Mouse (Mus musculus) right cerebral cortex, adult 2 months (tissue): ENCODE measurements around the gene Tiam1.
A peak's percentile ranks its signal among the peaks of the same experiment; 100 is the strongest.
"Not testable (repeated sequence)": the region's sequence is repeated elsewhere in the genome, so short reads cannot be mapped to it uniquely, and the experiment has no call there.

Experiments used
- DNase-seq, 2 experiments: peaks; one replicate each; pipeline ENCODE4 v3.0.0; 2021 to 2022; ENCODE audit warnings: low spot score in 2 of 2

Tiam1 gene

DNA sequence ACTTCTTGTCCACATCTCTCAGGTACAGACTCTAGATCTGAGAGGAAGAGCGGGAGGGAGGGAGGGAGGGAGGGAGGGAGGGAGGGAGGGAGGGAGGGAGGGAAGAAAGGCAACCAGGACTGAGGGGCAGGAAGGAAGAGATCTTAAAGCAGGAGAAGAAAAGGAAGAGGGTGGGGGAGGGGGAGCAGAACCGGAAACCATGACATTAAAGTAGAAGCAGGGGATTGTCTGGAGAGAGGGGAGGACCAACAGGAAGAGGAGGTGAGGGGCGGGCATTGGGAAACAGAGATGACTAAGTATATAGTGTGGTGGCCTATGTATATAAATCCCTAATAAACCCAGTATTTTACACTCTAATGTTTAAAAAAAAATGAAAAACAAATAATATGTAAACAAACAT, 34.1 kb downstream of the Tiam1 start:
- no peak for DNase-seq

DNA sequence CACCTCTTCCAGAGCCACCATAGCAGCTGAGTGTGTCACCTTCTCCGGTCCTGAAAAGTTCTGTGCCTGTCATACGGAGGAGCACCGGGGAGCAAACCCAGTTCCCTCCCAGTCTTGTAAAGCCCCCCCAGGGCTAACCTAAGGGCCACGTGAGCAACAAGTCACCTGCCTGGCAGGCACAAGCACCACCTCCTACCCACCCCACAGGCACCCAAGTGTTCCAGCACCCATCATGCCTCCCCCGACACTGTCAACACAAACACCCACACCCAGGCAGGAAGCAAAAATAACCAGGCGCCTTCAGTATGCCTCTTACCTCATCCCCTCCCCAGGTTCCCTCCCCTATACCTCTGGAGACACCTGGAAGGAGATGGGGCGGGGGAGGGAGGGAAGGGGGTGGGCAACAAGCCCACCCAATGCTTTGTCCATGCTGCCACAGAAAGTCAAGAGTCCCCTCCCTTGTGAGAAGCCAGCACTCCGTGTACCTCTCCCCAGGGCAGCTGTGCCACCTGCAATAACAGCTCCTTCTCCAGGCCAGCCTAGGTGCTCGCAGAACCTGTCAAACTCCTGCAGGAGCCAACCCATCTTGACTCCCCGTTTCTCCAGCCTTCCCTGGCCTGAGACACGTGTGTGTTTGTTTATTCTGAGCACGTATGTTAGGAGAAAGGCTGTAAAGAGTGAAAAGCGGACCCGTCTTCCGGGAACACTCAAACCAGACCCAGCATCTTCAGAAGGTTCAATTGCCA, 38.7 kb downstream of the Tiam1 start:
- peak; percentile 71 to 75 for DNase-seq

DNA sequence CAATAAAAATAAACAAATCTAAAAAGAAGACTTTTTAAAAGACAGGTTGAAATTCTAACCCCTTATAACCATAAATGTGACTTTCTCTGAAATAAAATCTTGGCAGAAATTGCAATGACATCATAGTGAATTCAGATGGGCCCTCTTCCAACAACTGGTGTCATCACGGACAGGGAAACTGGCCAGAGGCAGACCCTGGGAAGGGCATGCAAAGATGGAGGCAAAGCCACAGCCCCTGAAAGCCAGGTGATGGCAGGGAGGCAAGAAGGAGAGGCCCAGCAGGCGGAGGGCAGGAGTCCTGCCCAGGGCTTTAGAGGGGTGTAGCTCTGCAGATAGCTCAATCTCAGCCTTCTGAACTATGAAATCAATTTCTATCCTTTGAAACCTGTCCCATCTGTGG, 39.8 kb downstream of the Tiam1 start:
- no peak for DNase-seq

DNA sequence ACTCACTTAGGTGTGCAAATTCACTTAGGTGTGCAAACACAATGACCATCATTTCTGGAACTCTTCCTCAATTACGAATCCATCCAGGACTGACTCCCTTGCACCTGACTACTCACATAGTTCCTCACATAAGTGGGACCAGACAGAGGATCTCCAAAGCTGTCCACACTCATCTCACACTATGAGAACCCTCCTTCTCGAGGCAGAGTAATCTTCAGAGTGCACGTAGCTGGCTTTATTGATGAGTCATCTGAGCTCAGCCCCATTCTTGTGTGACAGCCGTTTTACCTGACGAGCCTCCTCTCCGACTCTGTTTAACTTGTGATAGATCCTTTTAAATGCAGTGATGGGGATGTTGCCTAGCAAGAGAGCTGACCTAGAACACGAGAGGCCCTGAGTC, 41.0 kb downstream of the Tiam1 start:
- no peak for DNase-seq

DNA sequence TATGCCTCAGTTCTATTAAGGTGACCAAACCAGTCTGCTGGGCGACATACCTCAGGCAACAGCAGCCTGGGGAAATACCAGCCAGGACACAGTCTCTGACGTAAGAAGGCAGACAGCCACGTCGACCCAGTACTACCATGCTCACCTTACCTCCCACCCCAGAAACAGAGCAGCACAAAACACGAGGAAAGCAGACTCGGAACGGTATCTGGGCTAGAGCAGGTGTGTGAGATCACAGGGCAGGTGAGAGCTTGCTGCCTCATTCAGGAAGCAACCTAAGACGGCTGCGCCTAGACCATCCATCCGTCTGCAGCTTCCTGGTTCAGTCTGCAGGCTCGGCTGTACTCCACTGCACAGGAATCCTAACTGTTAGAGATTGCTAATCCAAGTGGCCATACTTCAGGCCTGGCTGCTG, 45.4 kb downstream of the Tiam1 start:
- DNase-seq: no peak

DNA sequence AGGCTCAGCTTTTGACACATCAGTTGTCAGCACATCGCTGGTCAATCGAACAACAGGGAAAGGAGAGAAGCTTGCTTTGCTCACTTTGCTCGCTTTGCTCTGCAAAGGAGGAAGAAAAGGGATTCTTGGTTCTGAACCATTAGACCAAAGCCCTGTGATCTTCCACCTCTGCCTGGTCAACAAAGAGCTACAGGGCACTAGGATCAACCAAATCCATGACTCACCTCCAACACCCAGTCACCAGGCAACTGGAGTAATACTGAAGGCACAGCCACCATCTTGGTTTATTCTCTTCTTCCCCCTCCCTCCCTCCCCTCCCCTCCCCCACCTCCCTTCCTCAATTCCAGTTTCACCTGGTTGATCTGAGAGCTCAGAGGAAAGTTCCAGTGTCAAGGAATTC, 45.8 kb downstream of the Tiam1 start:
- DNase-seq: no peak

DNA sequence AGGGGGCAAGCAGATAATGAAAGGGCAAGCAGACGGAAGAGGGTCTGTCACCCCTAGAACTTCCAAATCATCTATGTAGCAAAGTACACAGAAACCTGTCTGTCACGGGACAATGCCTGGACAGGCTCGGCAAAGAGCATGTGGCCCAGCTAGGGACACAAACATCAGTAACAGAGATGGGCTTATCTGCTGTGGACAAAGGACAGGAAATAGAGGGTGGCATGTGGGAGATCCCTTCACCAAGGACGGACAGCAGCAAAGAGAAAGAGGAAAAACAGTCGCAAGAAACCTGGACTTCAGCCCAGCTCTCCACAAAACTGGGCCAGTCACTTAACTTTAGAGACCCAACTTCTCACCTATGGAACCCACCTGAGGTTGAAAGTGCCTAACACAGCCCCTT, 47.6 kb downstream of the Tiam1 start:
- DNase-seq: no peak

DNA sequence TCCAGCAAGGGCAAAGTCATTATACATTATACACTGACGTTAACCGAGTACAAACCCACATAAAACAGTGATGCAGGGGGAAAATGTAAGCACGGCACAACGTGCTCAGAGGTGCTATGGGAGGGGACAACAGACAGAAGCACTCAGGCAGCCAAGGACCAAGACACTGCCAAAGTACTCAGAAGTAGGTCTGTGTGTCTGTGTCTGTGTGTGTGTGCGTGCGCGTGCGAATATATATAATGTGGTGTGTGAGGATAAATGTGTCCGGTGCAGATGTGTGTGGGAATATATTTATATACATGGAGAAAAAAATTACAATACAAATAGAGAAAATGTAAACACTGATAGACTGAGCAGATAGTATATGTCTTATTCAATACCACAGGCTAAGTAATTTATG, 50.6 kb downstream of the Tiam1 start:
- DNase-seq: no peak

DNA sequence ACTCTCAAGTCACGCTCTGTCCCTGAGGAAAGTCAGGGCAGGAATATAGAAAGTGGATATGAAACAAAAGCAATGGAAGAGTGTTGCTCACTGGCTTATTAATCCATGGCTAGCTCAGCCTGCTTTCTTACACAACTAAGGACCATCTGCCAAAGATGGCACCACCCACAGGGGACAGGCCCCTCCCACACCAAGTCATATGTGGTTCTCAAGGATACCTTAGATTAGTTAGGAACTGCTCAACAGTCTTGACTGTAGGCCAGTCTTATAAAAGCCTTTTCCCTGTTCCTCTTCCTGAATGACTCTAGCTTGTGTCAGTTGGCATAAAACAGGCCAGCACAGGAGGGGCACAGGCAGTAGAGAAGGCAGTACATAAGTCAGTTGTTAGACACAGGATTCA, 51.7 kb downstream of the Tiam1 start:
- no peak for DNase-seq

DNA sequence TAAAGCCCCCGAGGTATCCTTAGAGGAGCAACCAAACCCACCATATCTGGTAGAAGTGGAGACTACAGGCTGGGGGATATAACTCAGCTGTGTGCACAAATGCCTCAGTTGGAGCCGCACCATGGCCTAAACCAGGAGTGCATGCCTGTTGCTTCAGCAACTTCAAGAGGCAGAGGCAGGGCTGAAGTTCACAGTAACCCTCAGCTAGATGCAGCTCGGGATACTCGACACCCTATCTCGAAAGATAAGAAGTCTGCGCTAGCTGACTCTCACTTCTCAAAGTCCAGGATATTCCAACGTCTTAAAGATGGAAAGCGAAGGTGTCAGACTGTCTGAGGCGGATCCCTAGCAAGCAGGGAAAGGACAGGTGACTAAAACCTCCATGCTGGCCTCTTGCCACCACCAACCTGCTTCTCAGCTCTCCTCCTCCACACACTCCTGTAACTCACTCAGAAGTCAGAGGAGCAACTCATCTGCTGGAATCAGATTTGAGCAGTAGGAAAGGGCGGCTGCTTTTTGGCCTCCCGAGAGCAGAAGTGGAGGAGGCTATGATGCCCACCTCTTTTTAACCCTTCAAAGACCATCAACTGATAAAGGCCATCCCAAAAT, 52.4 kb downstream of the Tiam1 start:
- DNase-seq: no peak

DNA sequence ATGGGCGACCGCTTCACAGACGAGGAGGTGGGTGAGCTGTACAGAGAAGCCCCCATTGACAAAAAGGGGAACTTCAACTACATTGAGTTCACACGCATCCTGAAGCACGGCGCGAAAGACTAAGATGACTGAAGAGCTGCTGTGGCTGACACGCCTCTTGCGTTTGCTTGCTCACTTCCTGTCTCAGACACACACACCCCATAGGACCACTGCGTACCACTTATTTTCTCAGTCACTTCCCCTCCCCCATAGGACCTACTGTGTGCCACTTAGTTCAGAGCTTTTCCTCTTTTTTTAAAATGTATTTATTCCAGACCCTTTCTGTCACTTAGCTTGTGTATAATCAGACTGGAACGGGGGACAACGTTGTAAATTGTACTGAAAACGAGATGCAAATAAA, 53.2 kb downstream of the Tiam1 start:
- DNase-seq: no peak

DNA sequence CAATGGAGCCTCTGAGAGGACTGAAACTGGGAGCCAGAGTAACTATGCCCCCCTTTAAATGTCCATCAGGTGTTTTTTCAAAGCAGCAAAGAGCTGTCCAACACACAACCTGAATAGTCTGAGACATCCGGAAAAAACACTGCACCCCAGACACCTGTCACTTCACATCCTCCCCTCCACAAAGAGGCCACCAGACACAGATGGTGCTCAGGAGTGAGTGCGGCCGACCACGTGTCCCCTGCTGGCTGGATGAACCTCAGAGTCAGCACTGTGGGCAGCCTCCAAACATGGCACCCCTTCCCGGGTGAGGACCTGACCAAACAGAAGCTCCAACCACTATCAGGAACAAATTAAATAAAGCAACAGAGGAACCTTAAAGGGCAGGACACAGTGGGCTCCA, 56.3 kb downstream of the Tiam1 start:
- DNase-seq: no peak

DNA sequence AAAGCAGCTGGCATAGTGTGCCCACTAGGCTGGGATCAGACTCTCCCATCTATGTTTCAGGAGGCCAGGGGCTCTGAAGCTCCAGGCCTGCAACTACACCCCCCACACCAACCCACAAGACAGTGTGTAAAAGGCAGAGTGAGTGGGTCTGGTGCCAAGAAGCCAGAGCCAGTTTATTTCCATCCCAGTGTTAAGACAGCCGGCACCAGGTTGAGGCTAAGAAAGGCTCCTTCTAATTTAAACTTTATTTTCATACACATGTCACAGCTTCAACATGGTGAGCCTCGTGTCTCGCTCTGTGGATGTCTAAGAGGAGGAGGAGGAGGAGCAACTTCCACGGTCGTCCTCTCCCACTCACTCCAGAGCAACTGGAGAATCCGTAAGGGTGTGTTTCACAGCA, 57.5 kb downstream of the Tiam1 start:
- peak; percentile 75 to 76 for DNase-seq

DNA sequence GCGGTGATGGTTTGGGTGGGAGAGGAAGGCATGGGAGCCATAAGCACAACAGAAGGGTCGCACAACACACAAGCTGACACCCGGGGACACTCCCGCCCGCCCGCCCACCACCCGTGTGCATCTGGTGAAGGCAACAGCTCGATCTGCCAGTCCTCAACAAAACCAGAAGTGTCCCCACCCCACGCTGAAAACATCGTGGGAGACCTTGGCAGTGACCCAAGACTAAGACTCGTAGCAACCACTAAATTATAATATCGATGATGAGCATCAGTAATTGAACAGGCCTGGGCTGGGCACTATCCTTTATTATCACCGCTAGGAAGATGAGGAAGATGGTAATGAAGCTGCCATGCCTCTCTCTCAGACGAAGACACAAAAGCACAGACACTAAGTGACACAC, 58.0 kb downstream of the Tiam1 start:
- DNase-seq: peak; percentile 41 to 46

DNA sequence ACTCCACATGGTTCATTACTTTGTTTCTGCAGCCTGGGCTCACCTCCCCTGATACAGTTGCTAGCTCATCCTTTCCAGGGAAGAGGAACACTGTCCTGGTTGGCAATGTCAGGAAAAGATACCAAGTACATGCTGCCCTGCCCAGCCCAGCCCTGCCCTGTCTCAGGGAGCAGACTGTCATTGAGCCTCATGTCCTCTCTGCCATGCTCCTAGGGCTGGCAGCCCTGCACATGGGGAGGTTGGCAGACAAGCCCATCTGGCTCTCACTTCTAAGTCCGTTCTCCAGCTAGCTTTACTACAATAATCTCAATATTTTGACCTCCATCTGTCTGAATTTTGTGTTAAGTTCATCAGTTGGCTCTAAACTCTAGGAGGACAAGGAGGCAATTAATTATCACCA, 62.4 kb downstream of the Tiam1 start:
- no peak for DNase-seq

DNA sequence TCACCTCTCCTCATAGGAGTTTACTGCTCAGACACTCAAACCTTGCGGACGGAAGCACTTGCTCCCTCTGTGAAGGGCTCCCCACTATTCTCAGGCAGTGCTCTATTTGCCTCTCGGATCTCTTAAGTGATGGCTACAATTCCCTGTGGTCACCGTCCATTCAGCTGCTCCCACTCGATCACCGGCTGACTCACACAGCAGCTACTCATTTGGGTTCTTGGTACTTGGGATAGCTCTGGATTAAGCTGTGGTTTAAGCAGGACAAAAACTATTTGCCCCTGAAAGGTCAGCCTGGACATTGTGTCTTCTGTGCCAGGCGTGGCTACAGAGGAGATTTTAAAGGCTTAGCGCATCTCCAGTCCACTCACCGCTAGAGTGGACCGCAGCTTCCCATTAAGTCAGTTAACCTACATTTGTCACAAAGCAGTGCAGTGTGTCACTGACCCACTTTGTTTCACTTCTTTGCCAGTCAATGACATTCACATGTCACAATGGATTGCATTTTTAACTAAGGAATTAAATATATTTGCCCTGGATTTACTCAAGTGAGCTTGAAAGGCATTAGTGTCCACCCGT, 64.7 kb downstream of the Tiam1 start:
- no peak for DNase-seq

DNA sequence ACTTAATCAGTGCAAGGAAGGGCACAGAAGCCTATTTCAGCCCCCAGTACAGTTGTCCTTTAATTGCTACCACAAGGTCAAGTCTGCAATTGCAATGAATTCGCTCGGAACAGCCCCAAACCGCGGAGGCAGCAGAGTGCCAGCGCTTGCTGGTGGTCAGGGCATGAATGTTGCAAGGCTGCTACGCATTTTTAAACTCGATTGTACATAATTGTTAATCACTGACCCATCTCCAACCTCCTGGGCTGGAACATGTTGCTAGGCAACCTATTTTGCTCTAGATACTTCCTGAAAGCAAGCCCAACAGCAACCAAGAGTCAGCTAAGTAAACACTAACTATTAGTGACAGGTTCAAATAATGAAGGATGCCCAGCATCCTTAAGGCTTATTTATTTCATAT, 70.1 kb downstream of the Tiam1 start:
- DNase-seq: no peak

DNA sequence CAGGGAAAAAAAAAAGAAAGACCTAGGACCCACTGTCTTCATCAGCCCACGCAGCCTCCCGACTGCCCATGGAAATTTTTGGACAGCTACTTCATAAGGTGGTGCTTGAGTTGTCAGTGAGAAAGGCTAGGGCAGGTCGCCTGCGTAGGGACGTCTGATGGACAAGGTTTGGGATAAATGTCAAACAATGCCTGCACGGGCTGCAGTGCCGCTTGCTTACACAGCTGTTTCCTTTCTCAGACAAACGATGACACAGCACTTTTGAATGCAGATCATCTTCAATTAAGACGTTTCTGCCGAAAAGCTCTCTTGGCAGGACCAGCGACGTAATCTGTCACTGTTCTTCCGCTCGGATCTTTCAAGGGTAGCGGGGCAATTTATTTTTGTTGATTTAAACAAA, 70.9 kb downstream of the Tiam1 start:
- peak; percentile 24 to 40 for DNase-seq

DNA sequence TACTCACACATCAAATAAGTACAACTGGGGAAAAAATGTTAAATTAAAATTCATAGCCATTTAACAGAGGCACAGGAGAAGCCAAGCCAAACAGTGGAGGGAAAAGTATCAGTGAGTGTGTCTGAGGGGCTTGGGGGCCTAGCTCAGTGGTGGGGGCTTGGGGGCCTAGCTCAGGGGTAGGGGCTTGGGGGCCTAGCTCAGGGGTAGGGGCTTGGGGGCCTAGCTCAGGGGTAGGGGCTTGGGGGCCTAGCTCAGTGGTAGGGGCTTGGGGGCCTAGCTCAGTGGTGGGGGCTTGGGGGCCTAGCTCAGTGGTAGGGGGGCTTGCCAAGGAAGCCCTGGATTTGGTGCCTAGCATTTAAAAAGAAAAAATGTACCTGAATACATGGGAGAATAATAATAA, 72.4 kb downstream of the Tiam1 start:
- DNase-seq: not testable (repeated sequence)

DNA sequence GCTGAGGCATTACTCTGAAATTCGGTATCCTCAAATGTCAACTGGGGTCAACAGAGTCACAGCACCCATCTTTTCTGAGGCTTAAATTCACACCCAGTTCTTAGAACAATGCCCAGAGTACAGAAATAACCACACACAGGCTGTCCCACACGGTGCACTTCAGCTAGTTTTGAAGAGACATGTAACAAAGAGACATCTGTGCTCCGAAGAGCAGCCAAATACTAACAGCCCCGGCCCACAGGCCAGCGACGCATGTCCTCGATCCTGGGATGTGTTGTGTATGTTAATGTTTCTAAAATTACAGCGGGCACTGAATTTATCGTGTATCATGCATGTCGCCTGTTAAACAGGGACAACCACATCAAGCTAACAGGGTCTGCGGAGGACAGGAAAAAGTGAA, 73.5 kb downstream of the Tiam1 start:
- no peak for DNase-seq

DNA sequence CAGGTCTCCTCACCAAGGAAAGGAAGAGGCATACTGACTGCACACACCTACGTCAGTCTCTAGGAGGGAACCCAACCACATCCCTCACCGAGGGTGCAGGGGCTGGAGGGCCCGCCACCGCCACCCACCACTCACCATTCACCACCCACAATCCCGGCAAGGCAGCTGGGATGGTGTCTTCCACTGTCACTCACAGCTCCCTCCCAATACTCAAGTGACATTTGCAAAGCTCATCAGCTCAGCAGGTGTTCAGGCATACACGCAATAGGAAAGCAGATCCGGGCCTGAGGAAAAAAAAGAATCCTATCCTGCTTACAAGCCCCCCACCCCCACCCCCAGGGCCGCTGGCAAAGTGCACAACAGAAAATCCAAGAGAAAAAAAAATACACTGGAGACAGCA, 74.4 kb downstream of the Tiam1 start:
- no peak for DNase-seq

DNA sequence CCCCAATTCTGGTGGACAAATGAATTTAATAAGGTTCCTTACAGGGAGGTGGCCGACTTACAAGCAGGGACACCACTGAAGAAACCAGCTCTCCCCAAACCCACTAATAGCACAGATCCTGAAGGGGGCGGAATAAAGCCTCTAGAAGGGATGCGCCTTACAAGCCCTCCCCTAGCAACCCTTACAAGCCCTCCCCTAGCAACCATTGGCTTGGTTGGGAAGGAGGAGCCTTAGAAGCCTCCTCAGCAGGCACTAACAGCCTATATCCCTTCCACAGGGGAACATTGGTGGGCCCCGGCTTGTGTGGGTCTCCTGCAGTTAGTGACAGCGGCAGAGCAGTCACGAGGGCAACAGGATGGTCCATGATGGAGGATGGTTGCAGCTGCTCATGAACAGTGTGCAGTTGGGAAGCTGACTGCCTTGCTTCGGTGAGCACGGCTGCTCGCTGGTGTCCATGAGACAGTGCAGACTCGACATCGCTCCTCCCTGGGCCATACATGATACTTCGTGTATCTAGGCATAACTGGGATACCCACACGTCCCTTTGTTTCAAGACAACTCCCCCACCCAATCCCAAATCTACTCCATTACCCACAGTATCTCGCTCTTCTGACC, 90.6 kb downstream of the Tiam1 start:
- peak in 1 of 2 experiments; percentile 43 for DNase-seq

DNA sequence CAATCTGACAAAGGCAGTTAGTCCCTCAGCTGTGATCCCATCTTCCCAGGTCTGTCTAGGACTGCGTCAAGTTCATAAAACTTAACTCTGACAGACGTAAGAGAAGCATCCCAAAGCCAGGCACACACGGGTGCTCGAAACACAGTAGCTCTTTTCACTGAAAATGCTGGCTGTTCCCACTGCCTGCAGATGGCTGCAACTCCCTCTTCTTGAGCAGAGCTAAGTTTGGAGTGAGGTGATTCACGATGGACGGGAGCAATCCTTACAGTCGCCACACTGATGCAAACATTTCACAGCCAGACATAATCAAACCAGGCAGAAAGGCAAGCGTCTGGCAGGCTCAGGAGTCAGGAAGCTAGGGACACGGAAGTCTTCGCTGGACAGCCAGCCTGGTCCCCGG, 91.2 kb downstream of the Tiam1 start:
- peak; percentile 52 to 53 for DNase-seq
